Comparison of ENCODE assay signal across 21 mouse cellular contexts in genomic region chr6:100826046-100826445, GRCm38 (mm10). TPM values are rescaled to one million over a fixed set of nuclear protein-coding genes. Genes with fewer than 3 reads are reported as not detected.
DNase-seq lines count a peak whose midpoint lies in the region; ATAC-seq and TF ChIP-seq lines count a peak whose summit lies in the region.
"Had no signal": no experiment of that assay in that cellular context is flagged by ENCODE, and none has a peak within 500 bp of the region (broad histone marks: within the 10 kb centered on the region; RNA-seq: fewer than 3 reads in every experiment).

No protein-coding gene starts in this region.

- H3ac ChIP-seq in C2C12 (ENCODE audit: control insufficient read depth, insufficient read length, low read depth), result no peak overlapping the region

- H3K36me3 ChIP-seq in C2C12 (ENCODE audit: control insufficient read depth, insufficient read depth), result no peaks in the 10 kb centered on the region
- no peaks in the 10 kb centered on the region for H3K36me3 ChIP-seq in intestine, embryonic 15.5 days
- H3K36me3 ChIP-seq in kidney, embryonic 14.5 days (ENCODE audit: control insufficient read depth, insufficient read depth, low read length), result no peaks in the 10 kb centered on the region
- H3K36me3 ChIP-seq: embryonic facial prominence, embryonic 15.5 days; hindbrain, embryonic 13.5 days; midbrain, embryonic 12.5 days; stomach, embryonic 15.5 days had no signal

- H3K4me2 ChIP-seq in intestine, embryonic 15.5 days (replicated peaks), result no peak overlapping the region
- no peak overlapping the region for H3K4me2 ChIP-seq in kidney, embryonic 14.5 days (replicated peaks; ENCODE audit: low read depth, low read length)
- H3K4me2 ChIP-seq: embryonic facial prominence, embryonic 15.5 days; heart, embryonic 11.5 days; hindbrain, embryonic 13.5 days; midbrain, embryonic 12.5 days; stomach, embryonic 15.5 days had no signal

- H3K79me2 ChIP-seq in C2C12 (ENCODE audit: control insufficient read depth, insufficient read depth), result no peaks in the 10 kb centered on the region

- no peak for TF ChIP-seq CTCF in C2C12 (IDR thresholded peaks at IDR 0.05; ENCODE audit: control insufficient read depth, insufficient read depth, insufficient read length)
- no peak for TF ChIP-seq CTCF in layer of hippocampus, adult 2 months (conservative IDR thresholded peaks at IDR 0.05)

- no peak overlapping the region for H3K4me3 ChIP-seq in C2C12 (ENCODE audit: insufficient read depth, poor library complexity, severe bottlenecking)
- H3K4me3 ChIP-seq in intestine, embryonic 15.5 days (replicated peaks), result no peak overlapping the region
- no peak overlapping the region for H3K4me3 ChIP-seq in kidney, embryonic 14.5 days (ENCODE audit: low read length)
- H3K4me3 ChIP-seq in layer of hippocampus, adult 2 months, result no peak overlapping the region
- H3K4me3 ChIP-seq: embryonic facial prominence, embryonic 15.5 days; hindbrain, embryonic 13.5 days; midbrain, embryonic 12.5 days; stomach, embryonic 15.5 days had no signal

- WGBS in intestine, embryonic 15.5 days, result 43% methylated on average over 6 of the region's 6 CpGs
- WGBS in kidney, embryonic 14.5 days, result 45% methylated on average over 6 of the region's 6 CpGs

- H3K79me3 ChIP-seq in C2C12 (ENCODE audit: low read depth), result no peaks in the 10 kb centered on the region

- H3K27me3 ChIP-seq in C2C12 (ENCODE audit: control insufficient read depth, insufficient read depth, insufficient read length), result no peaks in the 10 kb centered on the region
- no peaks in the 10 kb centered on the region for H3K27me3 ChIP-seq in intestine, embryonic 15.5 days (replicated peaks)
- no peaks in the 10 kb centered on the region for H3K27me3 ChIP-seq in kidney, embryonic 14.5 days (ENCODE audit: control insufficient read depth, insufficient read depth, low read length)
- H3K27me3 ChIP-seq: embryonic facial prominence, embryonic 15.5 days; hindbrain, embryonic 13.5 days; midbrain, embryonic 12.5 days; stomach, embryonic 15.5 days had no signal

- no peak overlapping the region for H3K27ac ChIP-seq in intestine, embryonic 15.5 days
- H3K27ac ChIP-seq in kidney, embryonic 14.5 days (ENCODE audit: low read depth, low read length), result peak overlapping the region; percentile 75; the same call in 1 of the 2 replicates
- no peak overlapping the region for H3K27ac ChIP-seq in layer of hippocampus, adult 2 months
- H3K27ac ChIP-seq: embryonic facial prominence, embryonic 15.5 days; hindbrain, embryonic 13.5 days; midbrain, embryonic 12.5 days; stomach, embryonic 15.5 days had no signal

- no peak overlapping the region for H3K9ac ChIP-seq in intestine, embryonic 15.5 days
- H3K9ac ChIP-seq in kidney, embryonic 14.5 days (ENCODE audit: low read depth, low read length), result no peak overlapping the region
- H3K9ac ChIP-seq: embryonic facial prominence, embryonic 15.5 days; hindbrain, embryonic 13.5 days; midbrain, embryonic 12.5 days; stomach, embryonic 15.5 days had no signal

- H3K9me3 ChIP-seq in intestine, embryonic 15.5 days, result no peaks in the 10 kb centered on the region
- no peaks in the 10 kb centered on the region for H3K9me3 ChIP-seq in kidney, embryonic 14.5 days (ENCODE audit: control insufficient read depth, low read length)
- H3K9me3 ChIP-seq: embryonic facial prominence, embryonic 15.5 days; hindbrain, embryonic 13.5 days; midbrain, embryonic 12.5 days; stomach, embryonic 15.5 days had no signal

- peak; percentile 47 to 69 for DNase-seq in kidney, postnatal 4 days
- no peak for DNase-seq in layer of hippocampus, adult 2 months (ENCODE audit: low spot score in 2 of 2)
- no peak for DNase-seq in adrenal gland, adult 2 months
- no peak for DNase-seq in right cerebral cortex, postnatal 14 days
- DNase-seq: cerebellum, adult 11 months; cerebellum, postnatal 14 days; embryo, embryonic 11 days; heart, postnatal 14 days; left cerebral cortex, postnatal 4 days; lung, adult 18-20 months; lung, postnatal 4 days; spleen, adult 18-20 months had no signal

- H3K4me1 ChIP-seq in intestine, embryonic 15.5 days (replicated peaks), result no peaks in the 10 kb centered on the region
- peaks cover 13% of the 10 kb centered on the region; the same call in 1 of the 2 replicates for H3K4me1 ChIP-seq in kidney, embryonic 14.5 days (ENCODE audit: control insufficient read depth, insufficient read depth, low read length)
- H3K4me1 ChIP-seq: embryonic facial prominence, embryonic 15.5 days; hindbrain, embryonic 13.5 days; midbrain, embryonic 12.5 days had no signal

- peak; percentile 87 for ATAC-seq in intestine, embryonic 15.5 days
- ATAC-seq in kidney, embryonic 14.5 days (ENCODE audit: low FRiP score, low TSS enrichment), result peak; percentile 73
- ATAC-seq: forebrain, embryonic 14.5 days had no signal

TF ChIP-seq in C2C12, 6 proteins besides CTCF, POLR2A, EP300 and RAD21:
- TF ChIP-seq MAX (IDR thresholded peaks at IDR 0.05) (no peak), CEBPB (IDR thresholded peaks at IDR 0.05; ENCODE audit: low read depth) (no peak), MYOG (IDR thresholded peaks at IDR 0.05; ENCODE audit: control insufficient read depth, extremely low read depth, insufficient read length) (no peak), USF1 (IDR thresholded peaks at IDR 0.05; ENCODE audit: low read depth) (no peak), MYOD1 (IDR thresholded peaks at IDR 0.05; ENCODE audit: control insufficient read depth, insufficient read length, low read depth) (peak; percentile 29), FOSL1 (IDR thresholded peaks at IDR 0.05; ENCODE audit: insufficient read depth, low read length, poor library complexity, severe bottlenecking) (no peak)

RNA-seq across cellular contexts. Expression of gene Ppp4r2, which starts 7.4 kb away (rescaled TPM):
- 20.9 TPM for polyA plus RNA-seq in C2C12 (2012; fragmentation: generic; extraction: Trizol)
- polyA plus RNA-seq in intestine, embryonic 15.5 days (2015; fragmentation: Nextera tagmentation; extraction: Ambion mirVana), result 14.6 and 17.2 TPM in 2 replicates
- 33.1 and 42.1 TPM in 2 replicates for polyA plus RNA-seq in kidney, embryonic 14.5 days (2014; fragmentation: Nextera tagmentation; extraction: Ambion mirVana)
- total RNA-seq in layer of hippocampus, adult 2 months (2021), result 10 to 100 TPM; 69.4 to 85.4 TPM
- 10 to 100 TPM; 71.5 to 89.5 TPM for total RNA-seq in adrenal gland, adult 2 months (2021)
- 6.9 and 8.0 TPM in 2 replicates for polyA plus RNA-seq in adrenal gland, adult 2 months (2012; rRNA removed)

Comparison
In these comparisons a context has a peak if more than half of its experiments do, and no peak if none do; other contexts are left out.
1. DNase-seq: peak in kidney, postnatal 4 days (2 of 2); none in layer of hippocampus, adult 2 months (0 of 2), adrenal gland, adult 2 months (single experiment) and right cerebral cortex, postnatal 14 days (single experiment).